Mouse (Mus musculus): ENCODE data around the gene Prkag3. TPM values are rescaled to one million over a fixed set of nuclear protein-coding genes. Genes with fewer than 3 reads are reported as not detected.

The Prkag3 gene
- polyA plus RNA-seq, 2 experiments = 2.5 to 5.1 TPM

GRCm38 (mm10) chr1:74705016-74705415, 44.0 kb downstream of the Prkag3 start:
- Histone ChIP-seq H3K9me3 (ENCODE audit: control insufficient read depth, low read length) (no peaks in the 10 kb centered on the region), H3K4me2 (replicated peaks; ENCODE audit: low read depth, low read length, severe bottlenecking) (no peak overlapping the region), H3K9ac (ENCODE audit: low read depth, low read length, severe bottlenecking) (no peak overlapping the region), H3K4me3 (replicated peaks; ENCODE audit: low read length) (no peak overlapping the region), H3K36me3 (ENCODE audit: control insufficient read depth, insufficient read depth, low read length) (peaks cover 13% of the 10 kb centered on the region), H3K4me1 (ENCODE audit: control insufficient read depth, insufficient read depth, low read length) (no peaks in the 10 kb centered on the region), H3K27me3 (ENCODE audit: control insufficient read depth, insufficient read depth, low read length) (no peaks in the 10 kb centered on the region), H3K27ac (replicated peaks; ENCODE audit: low read depth, low read length) (no peak overlapping the region)
- DNase-seq (ENCODE audit: low spot score) = no peak
- WGBS = 57% methylated on average over 5 of the region's 5 CpGs
- no peak for ATAC-seq (ENCODE audit: low FRiP score, low read depth)
- no peak for TF ChIP-seq POLR2A (IDR thresholded peaks at IDR 0.05; ENCODE audit: borderline replicate concordance, extremely low read depth, insufficient read depth, insufficient read length)

- 83% methylated on average over 3 of the region's 3 CpGs for WGBS
- Histone ChIP-seq H3K27ac (replicated peaks; ENCODE audit: low read depth, low read length) (no peak overlapping the region), H3K27me3 (ENCODE audit: control insufficient read depth, insufficient read depth, low read length) (no peaks in the 10 kb centered on the region), H3K4me1 (ENCODE audit: control insufficient read depth, insufficient read depth, low read length) (no peaks in the 10 kb centered on the region), H3K4me2 (replicated peaks; ENCODE audit: low read depth, low read length, severe bottlenecking) (no peak overlapping the region), H3K36me3 (ENCODE audit: control insufficient read depth, insufficient read depth, low read length) (peaks cover 19% of the 10 kb centered on the region), H3K9ac (ENCODE audit: low read depth, low read length, severe bottlenecking) (no peak overlapping the region), H3K9me3 (ENCODE audit: control insufficient read depth, low read length) (no peaks in the 10 kb centered on the region), H3K4me3 (replicated peaks; ENCODE audit: low read length) (no peak overlapping the region)
- DNase-seq (ENCODE audit: low spot score) (no peak), ATAC-seq (ENCODE audit: low FRiP score, low read depth) (no peak)
- no peak for TF ChIP-seq POLR2A (IDR thresholded peaks at IDR 0.05; ENCODE audit: borderline replicate concordance, extremely low read depth, insufficient read depth, insufficient read length)
Observed at GRCm38 (mm10) chr1:74704156-74704555, 44.9 kb downstream of the Prkag3 start.

- no peaks in the 10 kb centered on the region for H3K27me3 ChIP-seq (ENCODE audit: control insufficient read depth, insufficient read depth, low read length)
- H3K36me3 ChIP-seq (ENCODE audit: control insufficient read depth, insufficient read depth, low read length) = peaks cover 39% of the 10 kb centered on the region
- no peaks in the 10 kb centered on the region for H3K4me1 ChIP-seq (ENCODE audit: control insufficient read depth, insufficient read depth, low read length)
- no peak overlapping the region for H3K4me3 ChIP-seq (replicated peaks; ENCODE audit: low read length)
- H3K9me3 ChIP-seq (ENCODE audit: control insufficient read depth, low read length) = no peaks in the 10 kb centered on the region
- WGBS = 84% methylated on average over 6 of the region's 6 CpGs
- DNase-seq (ENCODE audit: low spot score) = no peak
- H3K27ac ChIP-seq (replicated peaks; ENCODE audit: low read depth, low read length) = no peak overlapping the region
- H3K4me2 ChIP-seq (replicated peaks; ENCODE audit: low read depth, low read length, severe bottlenecking) = no peak overlapping the region
- H3K9ac ChIP-seq (ENCODE audit: low read depth, low read length, severe bottlenecking) = no peak overlapping the region
- TF ChIP-seq POLR2A (IDR thresholded peaks at IDR 0.05; ENCODE audit: borderline replicate concordance, extremely low read depth, insufficient read depth, insufficient read length) = no peak
- ATAC-seq (ENCODE audit: low FRiP score, low read depth) = no peak
Observed at GRCm38 (mm10) chr1:74702142-74702553, 46.9 kb downstream of the Prkag3 start.

GRCm38 (mm10) chr1:74698791-74699190, 50.2 kb downstream of the Prkag3 start:
- 77% methylated on average over 1 of the region's 1 CpGs for WGBS
- H3K4me2 ChIP-seq (replicated peaks; ENCODE audit: low read depth, low read length, severe bottlenecking) = no peak overlapping the region
- peaks cover 69% of the 10 kb centered on the region for H3K36me3 ChIP-seq (ENCODE audit: control insufficient read depth, insufficient read depth, low read length)
- no peak overlapping the region for H3K27ac ChIP-seq (replicated peaks; ENCODE audit: low read depth, low read length)
- no peaks in the 10 kb centered on the region for H3K4me1 ChIP-seq (ENCODE audit: control insufficient read depth, insufficient read depth, low read length)
- H3K27me3 ChIP-seq (ENCODE audit: control insufficient read depth, insufficient read depth, low read length) = no peaks in the 10 kb centered on the region
- ATAC-seq (ENCODE audit: low FRiP score, low read depth) (no peak), DNase-seq (ENCODE audit: low spot score) (no peak)
- no peak for TF ChIP-seq POLR2A (IDR thresholded peaks at IDR 0.05; ENCODE audit: borderline replicate concordance, extremely low read depth, insufficient read depth, insufficient read length)
- H3K4me3 ChIP-seq (replicated peaks; ENCODE audit: low read length) = no peak overlapping the region
- no peaks in the 10 kb centered on the region for H3K9me3 ChIP-seq (ENCODE audit: control insufficient read depth, low read length)
- no peak overlapping the region for H3K9ac ChIP-seq (ENCODE audit: low read depth, low read length, severe bottlenecking)

- ATAC-seq (ENCODE audit: low FRiP score, low read depth) (no peak), DNase-seq (ENCODE audit: low spot score) (no peak)
- no peak overlapping the region for H3K9ac ChIP-seq (ENCODE audit: low read depth, low read length, severe bottlenecking)
- H3K27ac ChIP-seq (replicated peaks; ENCODE audit: low read depth, low read length) = no peak overlapping the region
- H3K36me3 ChIP-seq (ENCODE audit: control insufficient read depth, insufficient read depth, low read length) = peaks cover 74% of the 10 kb centered on the region
- H3K4me2 ChIP-seq (replicated peaks; ENCODE audit: low read depth, low read length, severe bottlenecking) = no peak overlapping the region
- H3K4me3 ChIP-seq (replicated peaks; ENCODE audit: low read length) = no peak overlapping the region
- no peaks in the 10 kb centered on the region for H3K4me1 ChIP-seq (ENCODE audit: control insufficient read depth, insufficient read depth, low read length)
- H3K9me3 ChIP-seq (ENCODE audit: control insufficient read depth, low read length) = no peaks in the 10 kb centered on the region
- TF ChIP-seq POLR2A (IDR thresholded peaks at IDR 0.05; ENCODE audit: borderline replicate concordance, extremely low read depth, insufficient read depth, insufficient read length) = no peak
- H3K27me3 ChIP-seq (ENCODE audit: control insufficient read depth, insufficient read depth, low read length) = no peaks in the 10 kb centered on the region
- 90% methylated on average over 1 of the region's 1 CpGs for WGBS
Observed at GRCm38 (mm10) chr1:74698353-74698752, 50.7 kb downstream of the Prkag3 start.

- Histone ChIP-seq H3K36me3 (ENCODE audit: control insufficient read depth, insufficient read depth, low read length) (peaks cover 76% of the 10 kb centered on the region), H3K27ac (replicated peaks; ENCODE audit: low read depth, low read length) (no peak overlapping the region), H3K4me1 (ENCODE audit: control insufficient read depth, insufficient read depth, low read length) (no peaks in the 10 kb centered on the region), H3K4me2 (replicated peaks; ENCODE audit: low read depth, low read length, severe bottlenecking) (no peak overlapping the region), H3K9ac (ENCODE audit: low read depth, low read length, severe bottlenecking) (no peak overlapping the region), H3K27me3 (ENCODE audit: control insufficient read depth, insufficient read depth, low read length) (no peaks in the 10 kb centered on the region), H3K9me3 (ENCODE audit: control insufficient read depth, low read length) (no peaks in the 10 kb centered on the region), H3K4me3 (replicated peaks; ENCODE audit: low read length) (no peak overlapping the region)
- ATAC-seq (ENCODE audit: low FRiP score, low read depth) (no peak), DNase-seq (ENCODE audit: low spot score) (no peak)
- WGBS = 97% methylated on average over 6 of the region's 6 CpGs
- TF ChIP-seq POLR2A (IDR thresholded peaks at IDR 0.05; ENCODE audit: borderline replicate concordance, extremely low read depth, insufficient read depth, insufficient read length) = no peak
Observed at GRCm38 (mm10) chr1:74697416-74697815, 51.6 kb downstream of the Prkag3 start.

Measured in limb, embryonic 14.5 days (tissue).